Mouse (Mus musculus): Measurements from ENCODE around the gene Slco1a5. TPM values are rescaled to one million over a fixed set of nuclear protein-coding genes. Genes with fewer than 3 reads are reported as not detected.
"Not testable (repeated sequence)": the region's sequence is repeated elsewhere in the genome, so short reads cannot be mapped to it uniquely, and the experiment has no call there.

Slco1a5 gene
- total RNA-seq (2017) = not detected in 2 replicates

- no peak for ATAC-seq (replicated peaks; ENCODE audit: low read depth, poor library complexity, severe bottlenecking)
Measured at GRCm38 (mm10) chr6:142322881-142323280, at the start of gene Slco1a5. Gene Slco1a5 (minus strand): TSS chr6:142322981.

GRCm38 (mm10) chr6:142369568-142369967 lies 46.8 kb upstream of the Slco1a5 start:
- ATAC-seq (replicated peaks; ENCODE audit: low read depth, poor library complexity, severe bottlenecking) = no peak

- ATAC-seq (replicated peaks; ENCODE audit: low read depth, poor library complexity, severe bottlenecking) = no peak
Measured at GRCm38 (mm10) chr6:142367565-142367964, 44.8 kb upstream of the Slco1a5 start.

GRCm38 (mm10) chr6:142366473-142367018 lies 43.8 kb upstream of the Slco1a5 start:
- ATAC-seq (replicated peaks; ENCODE audit: low read depth, poor library complexity, severe bottlenecking) = no peak

GRCm38 (mm10) chr6:142365742-142366472 lies 43.1 kb upstream of the Slco1a5 start:
- no peak for ATAC-seq (replicated peaks; ENCODE audit: low read depth, poor library complexity, severe bottlenecking)

- ATAC-seq (replicated peaks; ENCODE audit: low read depth, poor library complexity, severe bottlenecking) = no peak; the same call in 1 of the 2 replicates
Measured at GRCm38 (mm10) chr6:142363019-142363576, 40.3 kb upstream of the Slco1a5 start.

GRCm38 (mm10) chr6:142362036-142362435 lies 39.3 kb upstream of the Slco1a5 start:
- no peak for ATAC-seq (replicated peaks; ENCODE audit: low read depth, poor library complexity, severe bottlenecking)

- ATAC-seq (replicated peaks; ENCODE audit: low read depth, poor library complexity, severe bottlenecking) = no peak
Measured at GRCm38 (mm10) chr6:142357106-142357505, 34.3 kb upstream of the Slco1a5 start.

GRCm38 (mm10) chr6:142352099-142352498 lies 29.3 kb upstream of the Slco1a5 start:
- not testable (repeated sequence) for ATAC-seq (replicated peaks; ENCODE audit: low read depth, poor library complexity, severe bottlenecking)

GRCm38 (mm10) chr6:142347431-142348385 lies 24.9 kb upstream of the Slco1a5 start:
- ATAC-seq (replicated peaks; ENCODE audit: low read depth, poor library complexity, severe bottlenecking) = no peak

- peak; percentile 21 for ATAC-seq (replicated peaks; ENCODE audit: low read depth, poor library complexity, severe bottlenecking)
Measured at GRCm38 (mm10) chr6:142346181-142347110, 23.7 kb upstream of the Slco1a5 start.

- ATAC-seq (replicated peaks; ENCODE audit: low read depth, poor library complexity, severe bottlenecking) = peak; percentile 92
Measured at GRCm38 (mm10) chr6:142345440-142346038, 22.8 kb upstream of the Slco1a5 start, which contains the start of gene Pyroxd1. Gene Pyroxd1 (plus strand): TSS chr6:142345654.

GRCm38 (mm10) chr6:142343561-142343960 lies 20.8 kb upstream of the Slco1a5 start:
- ATAC-seq (replicated peaks; ENCODE audit: low read depth, poor library complexity, severe bottlenecking) = peak; percentile 34

GRCm38 (mm10) chr6:142339576-142339975 lies 16.8 kb upstream of the Slco1a5 start:
- ATAC-seq (replicated peaks; ENCODE audit: low read depth, poor library complexity, severe bottlenecking) = no peak

- no peak for ATAC-seq (replicated peaks; ENCODE audit: low read depth, poor library complexity, severe bottlenecking)
Measured at GRCm38 (mm10) chr6:142338961-142339360, 16.2 kb upstream of the Slco1a5 start.

GRCm38 (mm10) chr6:142329201-142329600 lies 6.4 kb upstream of the Slco1a5 start:
- ATAC-seq (replicated peaks; ENCODE audit: low read depth, poor library complexity, severe bottlenecking) = no peak

GRCm38 (mm10) chr6:142326598-142326997 lies 3.8 kb upstream of the Slco1a5 start:
- peak; percentile 65 for ATAC-seq (replicated peaks; ENCODE audit: low read depth, poor library complexity, severe bottlenecking)

GRCm38 (mm10) chr6:142317106-142317505 lies 5.7 kb downstream of the Slco1a5 start:
- 0 out of 2 replicates have a peak, but pooled peaks have one; percentile 45 for ATAC-seq (replicated peaks; ENCODE audit: low read depth, poor library complexity, severe bottlenecking)

GRCm38 (mm10) chr6:142314285-142314684 lies 8.5 kb downstream of the Slco1a5 start:
- ATAC-seq (replicated peaks; ENCODE audit: low read depth, poor library complexity, severe bottlenecking) = no peak

All from common myeloid progenitor, adult 5-6 weeks (primary cell).